In genomic region chr10:21976253-21976652, GRCm38 (mm10) we compare ENCODE assay signal across 15 mouse cellular contexts.
DNase-seq lines count a peak whose midpoint lies in the region.
"Had no signal": no experiment of that assay in that cellular context is flagged by ENCODE, and none has a peak within 500 bp of the region (broad histone marks: within the 10 kb centered on the region; RNA-seq: fewer than 3 reads in every experiment).

No protein-coding gene starts in this region.

- peaks cover 15% of the 10 kb centered on the region for H3K4me1 ChIP-seq in megakaryocyte, embryonic 14.5 days
- H3K4me1 ChIP-seq: hindbrain, embryonic 15.5 days; midbrain, embryonic 10.5 days; neural tube, embryonic 13.5 days; stomach, embryonic 15.5 days had no signal

- no peaks in the 10 kb centered on the region for H3K36me3 ChIP-seq in megakaryocyte, embryonic 14.5 days (replicated peaks; ENCODE audit: low read length)
- H3K36me3 ChIP-seq: G1E; hindbrain, embryonic 15.5 days; limb, embryonic 15.5 days; midbrain, embryonic 10.5 days; neural tube, embryonic 13.5 days; stomach, embryonic 15.5 days had no signal

- DNase-seq in spleen, adult 18-20 months = peak; percentile 41 to 55
- no peak for DNase-seq in spleen, adult 12 weeks (ENCODE audit: low spot score)
- DNase-seq in c-Kit-positive CD71-negative TER-119-negative erythroid progenitor cells, embryonic 14.5 days (ENCODE audit: low read depth) = peak; percentile 38
- peak; percentile 47 to 59 for DNase-seq in thymus, postnatal 36 days
- DNase-seq in cerebellum, postnatal 14 days = no peak
- DNase-seq in Muller cell, postnatal 12 days (ENCODE audit: inconsistent ontology term) = no peak
- no peak for DNase-seq in testis, postnatal 14 days (ENCODE audit: low spot score)
- DNase-seq: layer of hippocampus, postnatal 36 days had no signal

- H3K9me3 ChIP-seq in megakaryocyte, embryonic 14.5 days = no peaks in the 10 kb centered on the region
- H3K9me3 ChIP-seq: G1E; hindbrain, embryonic 15.5 days; limb, embryonic 15.5 days; midbrain, embryonic 10.5 days; neural tube, embryonic 13.5 days; stomach, embryonic 15.5 days had no signal

- H3K27me3 ChIP-seq in megakaryocyte, embryonic 14.5 days (replicated peaks) = peaks cover 13% of the 10 kb centered on the region
- H3K27me3 ChIP-seq: hindbrain, embryonic 15.5 days; limb, embryonic 15.5 days; neural tube, embryonic 13.5 days; stomach, embryonic 15.5 days had no signal

- peak overlapping the region; percentile 67 for H3K4me3 ChIP-seq in megakaryocyte, embryonic 14.5 days (replicated peaks)
- H3K4me3 ChIP-seq: hindbrain, embryonic 15.5 days; limb, embryonic 15.5 days; midbrain, embryonic 10.5 days; neural tube, embryonic 13.5 days; stomach, embryonic 15.5 days had no signal

Comparison
In these comparisons a context has a peak if more than half of its experiments do, and no peak if none do; other contexts are left out.
1. DNase-seq: peak in spleen, adult 18-20 months (2 of 2), c-Kit-positive CD71-negative TER-119-negative erythroid progenitor cells, embryonic 14.5 days (single experiment) and thymus, postnatal 36 days (2 of 2); none in spleen, adult 12 weeks (single experiment), cerebellum, postnatal 14 days (0 of 2), Muller cell, postnatal 12 days (single experiment) and testis, postnatal 14 days (single experiment).